Mouse (Mus musculus): Measurements from ENCODE around the gene Grn. TPM values are rescaled to one million over a fixed set of nuclear protein-coding genes. Genes with fewer than 3 reads are reported as not detected.

Gene Grn
- total and polyA plus RNA-seq, 2 experiments from 2014 or later, result 78.0 to 90.4 TPM

DNA sequence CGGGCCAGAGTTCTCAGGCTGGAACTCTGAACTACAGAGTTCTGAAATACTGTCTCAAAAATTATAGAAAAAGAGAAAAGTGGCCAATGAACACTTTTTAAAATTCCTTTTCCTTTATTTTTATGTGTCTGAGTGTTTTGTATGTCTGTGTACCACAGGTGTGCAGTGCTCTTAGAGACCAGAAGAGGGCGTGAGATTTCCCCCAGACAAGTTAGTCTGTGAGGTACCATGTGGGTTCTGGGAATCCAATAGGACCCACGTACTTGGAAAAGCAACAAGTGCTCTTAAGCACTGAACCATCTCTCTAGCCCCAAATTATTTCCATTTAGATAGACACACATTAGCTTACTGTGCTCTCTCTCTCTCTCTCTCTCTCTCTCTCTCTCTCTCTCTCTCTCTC, 11.3 kb downstream of the Grn start:
- no peak overlapping the region for H3K27ac ChIP-seq (ENCODE audit: low read depth, low read length)
- H3K4me3 ChIP-seq (ENCODE audit: low read depth, low read length), result no peak overlapping the region
- ATAC-seq (ENCODE audit: low FRiP score) (no peak), DNase-seq (ENCODE audit: low spot score) (peak; percentile 62)
- H3K4me2 ChIP-seq (ENCODE audit: low read depth, low read length, poor library complexity, severe bottlenecking), result no peak overlapping the region
- no peaks in the 10 kb centered on the region; the same call in 1 of the 2 replicates for H3K27me3 ChIP-seq (ENCODE audit: insufficient read depth, low read length)
- H3K9me3 ChIP-seq (ENCODE audit: low read length), result no peaks in the 10 kb centered on the region
- H3K36me3 ChIP-seq (ENCODE audit: insufficient read depth, low read length), result peaks cover 48% of the 10 kb centered on the region
- peaks cover 26% of the 10 kb centered on the region for H3K4me1 ChIP-seq (ENCODE audit: insufficient read depth, low read length)
- no peak overlapping the region for H3K9ac ChIP-seq (replicated peaks; ENCODE audit: low read length, poor library complexity, severe bottlenecking)
- peak; percentile 68 for TF ChIP-seq CTCF (IDR thresholded peaks at IDR 0.05)
- WGBS, result 86% methylated on average over 3 of the region's 3 CpGs

DNA sequence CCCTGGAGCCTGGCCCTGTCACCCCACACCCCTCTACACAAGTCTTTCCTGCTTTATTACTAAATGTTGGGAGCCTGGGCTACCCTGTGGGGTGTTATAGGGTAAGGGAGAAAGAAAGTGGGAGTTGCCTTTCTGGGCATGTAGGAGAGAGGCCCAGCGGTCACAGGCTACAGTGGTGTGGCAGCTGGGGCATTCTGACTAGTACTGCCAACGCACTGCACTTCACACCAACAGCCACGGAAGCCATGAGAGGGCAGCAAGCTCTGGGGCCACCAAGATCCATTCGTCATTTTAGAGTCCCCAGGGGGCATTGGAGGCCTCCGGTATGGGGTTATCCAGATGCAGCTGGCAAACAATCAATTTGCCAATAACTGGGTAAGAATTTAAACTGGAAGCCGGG, 12.0 kb downstream of the Grn start:
- H3K9me3 ChIP-seq (ENCODE audit: low read length), result no peaks in the 10 kb centered on the region
- no peak overlapping the region for H3K9ac ChIP-seq (replicated peaks; ENCODE audit: low read length, poor library complexity, severe bottlenecking)
- no peaks in the 10 kb centered on the region; the same call in 1 of the 2 replicates for H3K27me3 ChIP-seq (ENCODE audit: insufficient read depth, low read length)
- ATAC-seq (ENCODE audit: low FRiP score) (no peak), DNase-seq (ENCODE audit: low spot score) (no peak)
- H3K27ac ChIP-seq (ENCODE audit: low read depth, low read length), result no peak overlapping the region
- no peak overlapping the region for H3K4me2 ChIP-seq (ENCODE audit: low read depth, low read length, poor library complexity, severe bottlenecking)
- H3K4me1 ChIP-seq (ENCODE audit: insufficient read depth, low read length), result peaks cover 24% of the 10 kb centered on the region
- H3K4me3 ChIP-seq (ENCODE audit: low read depth, low read length), result no peak overlapping the region
- TF ChIP-seq CTCF (IDR thresholded peaks at IDR 0.05), result no peak
- peaks cover 45% of the 10 kb centered on the region for H3K36me3 ChIP-seq (ENCODE audit: insufficient read depth, low read length)
- 90% methylated on average over 6 of the region's 6 CpGs for WGBS

DNA sequence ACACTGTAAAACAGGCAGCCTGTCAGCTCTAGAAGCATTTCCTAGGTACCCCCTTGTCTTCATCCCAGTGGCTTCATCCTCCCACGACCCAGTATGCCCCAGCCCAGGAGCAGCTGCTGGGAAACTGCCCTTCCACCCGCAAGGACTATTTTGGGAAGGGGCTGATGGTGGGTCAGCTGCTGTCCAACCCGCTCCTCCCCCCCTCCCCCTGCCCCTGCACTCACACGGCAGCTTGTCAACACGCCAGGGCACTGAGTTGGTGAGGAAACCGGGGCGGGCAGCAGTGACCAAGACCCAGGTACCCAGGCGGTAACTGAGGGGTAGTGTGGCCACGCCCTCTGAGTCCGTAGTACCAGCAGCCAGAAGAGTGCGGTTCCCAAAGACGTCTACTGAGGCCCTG, 13.6 kb downstream of the Grn start:
- Histone ChIP-seq H3K27me3 (ENCODE audit: insufficient read depth, low read length) (no peaks in the 10 kb centered on the region; the same call in 1 of the 2 replicates), H3K4me3 (ENCODE audit: low read depth, low read length) (no peak overlapping the region), H3K4me2 (ENCODE audit: low read depth, low read length, poor library complexity, severe bottlenecking) (no peak overlapping the region), H3K9ac (replicated peaks; ENCODE audit: low read length, poor library complexity, severe bottlenecking) (no peak overlapping the region), H3K4me1 (ENCODE audit: insufficient read depth, low read length) (peaks cover 20% of the 10 kb centered on the region), H3K27ac (ENCODE audit: low read depth, low read length) (no peak overlapping the region), H3K9me3 (ENCODE audit: low read length) (no peaks in the 10 kb centered on the region), H3K36me3 (ENCODE audit: insufficient read depth, low read length) (peaks cover 33% of the 10 kb centered on the region)
- ATAC-seq (ENCODE audit: low FRiP score), result no peak
- no peak for DNase-seq (ENCODE audit: low spot score)
- no peak for TF ChIP-seq CTCF (IDR thresholded peaks at IDR 0.05)
- 67% methylated on average over 12 of the region's 12 CpGs for WGBS

DNA sequence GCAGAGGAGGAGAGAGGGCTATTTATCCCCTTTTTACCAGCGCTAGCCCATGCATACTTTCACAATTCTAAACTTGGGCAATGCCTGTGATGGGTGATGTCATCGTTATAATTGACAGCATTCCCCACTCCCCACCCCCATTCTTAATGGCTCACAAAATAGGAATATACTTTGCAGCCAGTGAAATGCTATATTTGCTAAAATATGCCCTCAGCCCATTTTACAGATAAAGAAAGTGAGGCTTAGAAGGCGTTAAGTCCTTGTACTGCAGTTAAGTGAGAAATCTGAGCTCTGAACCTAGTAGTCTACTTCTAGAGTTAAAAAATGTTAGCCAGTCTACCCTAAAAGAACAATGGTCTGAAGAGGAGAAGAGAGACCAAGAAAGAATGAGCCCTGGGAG, 14.2 kb downstream of the Grn start:
- peaks cover 28% of the 10 kb centered on the region for H3K36me3 ChIP-seq (ENCODE audit: insufficient read depth, low read length)
- peak overlapping the region; percentile 89; the same call in 1 of the 2 replicates for H3K4me2 ChIP-seq (ENCODE audit: low read depth, low read length, poor library complexity, severe bottlenecking)
- DNase-seq (ENCODE audit: low spot score) (no peak), ATAC-seq (ENCODE audit: low FRiP score) (no peak)
- TF ChIP-seq CTCF (IDR thresholded peaks at IDR 0.05), result no peak
- H3K27me3 ChIP-seq (ENCODE audit: insufficient read depth, low read length), result no peaks in the 10 kb centered on the region
- no peak overlapping the region for H3K27ac ChIP-seq (ENCODE audit: low read depth, low read length)
- 76% methylated on average over 3 of the region's 3 CpGs for WGBS
- no peaks in the 10 kb centered on the region for H3K9me3 ChIP-seq (ENCODE audit: low read length)
- no peak overlapping the region for H3K4me3 ChIP-seq (ENCODE audit: low read depth, low read length)
- peaks cover 20% of the 10 kb centered on the region for H3K4me1 ChIP-seq (ENCODE audit: insufficient read depth, low read length)
- no peak overlapping the region for H3K9ac ChIP-seq (replicated peaks; ENCODE audit: low read length, poor library complexity, severe bottlenecking)

DNA sequence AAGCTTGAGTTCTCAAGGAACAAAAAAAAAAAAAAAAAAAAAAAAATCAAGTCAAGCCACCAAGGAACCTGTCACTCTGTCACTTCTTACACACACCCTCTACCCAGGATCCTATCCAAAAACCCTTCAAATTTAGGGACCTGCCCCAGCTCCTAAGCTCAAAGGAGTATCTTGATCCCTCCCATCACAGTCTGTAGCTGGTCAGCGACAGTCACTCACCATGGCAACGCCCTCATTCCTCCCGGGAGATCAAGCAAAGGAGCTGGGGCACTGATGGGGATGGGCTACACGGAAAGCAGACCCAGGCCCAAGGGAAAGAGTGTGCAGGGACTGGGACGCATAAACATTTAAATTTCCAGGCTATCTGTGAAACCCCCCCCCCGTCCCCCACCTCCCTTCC, 14.7 kb downstream of the Grn start:
- Histone ChIP-seq H3K4me2 (ENCODE audit: low read depth, low read length, poor library complexity, severe bottlenecking) (peak overlapping the region; percentile 89), H3K27ac (ENCODE audit: low read depth, low read length) (peak overlapping the region; percentile 38), H3K9ac (replicated peaks; ENCODE audit: low read length, poor library complexity, severe bottlenecking) (peak overlapping the region; percentile 94), H3K4me3 (ENCODE audit: low read depth, low read length) (peak overlapping the region; percentile 95), H3K36me3 (ENCODE audit: insufficient read depth, low read length) (peaks cover 24% of the 10 kb centered on the region), H3K27me3 (ENCODE audit: insufficient read depth, low read length) (no peaks in the 10 kb centered on the region), H3K9me3 (ENCODE audit: low read length) (no peaks in the 10 kb centered on the region), H3K4me1 (ENCODE audit: insufficient read depth, low read length) (peaks cover 20% of the 10 kb centered on the region)
- TF ChIP-seq CTCF (IDR thresholded peaks at IDR 0.05), result no peak
- WGBS, result 9% methylated on average over 6 of the region's 6 CpGs
- no peak for DNase-seq (ENCODE audit: low spot score)
- no peak for ATAC-seq (ENCODE audit: low FRiP score)

DNA sequence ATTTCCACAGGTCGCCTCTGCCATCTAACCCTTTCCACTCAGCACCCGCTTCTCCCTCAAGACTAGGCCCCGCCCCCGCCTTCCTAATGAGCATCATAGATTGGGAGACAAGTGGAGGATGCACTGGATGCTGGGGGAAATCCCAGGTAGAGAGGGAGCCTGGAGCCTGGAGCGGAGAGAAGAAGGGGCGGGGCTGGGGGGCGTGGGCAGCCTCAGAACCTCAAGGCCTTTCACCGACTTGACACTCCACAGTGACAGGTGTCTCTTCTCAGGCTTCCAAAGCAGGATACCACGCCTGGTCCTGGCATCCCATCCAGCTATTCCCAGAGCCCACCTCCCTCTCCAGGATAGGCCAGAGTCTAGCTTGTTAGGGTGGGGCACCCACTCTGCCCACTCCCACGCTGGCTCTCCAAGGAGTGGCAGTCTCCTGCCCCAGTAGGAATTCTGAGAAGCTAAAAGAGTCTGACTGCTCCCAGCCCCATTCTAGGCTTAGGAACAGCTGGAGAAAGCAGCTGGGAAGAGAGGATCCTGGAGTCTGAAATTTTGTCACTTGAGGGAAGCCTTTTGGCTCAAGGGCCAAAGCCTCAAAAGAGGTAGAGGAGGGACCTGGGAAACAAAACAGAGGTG, 15.3 kb downstream of the Grn start:
- Histone ChIP-seq H3K9ac (replicated peaks; ENCODE audit: low read length, poor library complexity, severe bottlenecking) (peak overlapping the region; percentile 94), H3K36me3 (ENCODE audit: insufficient read depth, low read length) (peaks cover 18% of the 10 kb centered on the region), H3K4me1 (ENCODE audit: insufficient read depth, low read length) (peaks cover 20% of the 10 kb centered on the region), H3K4me2 (ENCODE audit: low read depth, low read length, poor library complexity, severe bottlenecking) (peak overlapping the region; percentile 89), H3K4me3 (ENCODE audit: low read depth, low read length) (peak overlapping the region; percentile 95), H3K9me3 (ENCODE audit: low read length) (no peaks in the 10 kb centered on the region), H3K27ac (ENCODE audit: low read depth, low read length) (peak overlapping the region; percentile 98), H3K27me3 (ENCODE audit: insufficient read depth, low read length) (no peaks in the 10 kb centered on the region)
- TF ChIP-seq CTCF (IDR thresholded peaks at IDR 0.05), result no peak
- WGBS, result 13% methylated on average over 9 of the region's 10 CpGs
- no peak for ATAC-seq (ENCODE audit: low FRiP score)
- peak; percentile 47 for DNase-seq (ENCODE audit: low spot score)
